Comparison of ENCODE assay signal across 9 mouse cellular contexts in the genomic region with DNA sequence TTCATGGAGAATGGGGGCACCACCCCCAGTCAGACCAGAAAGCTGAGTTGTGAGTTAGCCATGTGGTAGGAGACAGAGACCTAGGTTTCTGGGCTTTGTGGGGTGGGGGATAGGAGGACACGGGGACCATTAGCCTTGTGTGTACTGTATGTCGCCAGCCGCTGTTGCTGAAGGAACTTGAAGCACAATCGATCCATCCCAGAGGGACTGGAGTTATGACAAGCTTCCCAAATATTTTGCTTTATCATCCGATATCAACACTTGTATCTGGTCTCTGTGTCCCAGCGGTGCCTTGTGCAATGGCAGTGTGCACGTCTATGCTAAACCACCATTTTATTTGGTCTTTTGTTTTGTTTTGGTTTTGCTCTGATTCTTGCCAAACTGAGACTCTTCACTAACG. TPM values are rescaled to one million over a fixed set of nuclear protein-coding genes. Genes with fewer than 3 reads are reported as not detected.
DNase-seq lines count a peak whose midpoint lies in the region; ATAC-seq and TF ChIP-seq lines count a peak whose summit lies in the region.
"Had no signal": no experiment of that assay in that cellular context is flagged by ENCODE, and none has a peak within 500 bp of the region (broad histone marks: within the 10 kb centered on the region; RNA-seq: fewer than 3 reads in every experiment).

No protein-coding gene starts in this region.

- H3K9ac ChIP-seq in embryonic facial prominence, embryonic 11.5 days (replicated peaks; ENCODE audit: low read length), result no peak overlapping the region
- no peak overlapping the region for H3K9ac ChIP-seq in hindbrain, embryonic 15.5 days

- peaks cover 48% of the 10 kb centered on the region for H3K27me3 ChIP-seq in embryonic facial prominence, embryonic 11.5 days (ENCODE audit: control insufficient read depth, insufficient read depth, low read length)
- H3K27me3 ChIP-seq in hindbrain, embryonic 15.5 days, result peaks cover 56% of the 10 kb centered on the region
- H3K27me3 ChIP-seq: Patski had no signal

- H3K27ac ChIP-seq in embryonic facial prominence, embryonic 11.5 days (replicated peaks; ENCODE audit: low read depth, low read length), result no peak overlapping the region
- H3K27ac ChIP-seq in hindbrain, embryonic 15.5 days (replicated peaks), result no peak overlapping the region
- peak overlapping the region; percentile 58 for H3K27ac ChIP-seq in macrophage

- peaks cover 29% of the 10 kb centered on the region for H3K79me2 ChIP-seq in macrophage (ENCODE audit: inconsistent target)

- H3K4me1 ChIP-seq in lung, adult 2 months (ENCODE audit: control insufficient read depth, insufficient read depth, low read length), result no peaks in the 10 kb centered on the region
- peaks cover 7% of the 10 kb centered on the region for H3K4me1 ChIP-seq in embryonic facial prominence, embryonic 11.5 days (ENCODE audit: control insufficient read depth, insufficient read depth, low read length)
- H3K4me1 ChIP-seq in hindbrain, embryonic 15.5 days (replicated peaks), result peaks cover 38% of the 10 kb centered on the region

- H3K4me2 ChIP-seq in embryonic facial prominence, embryonic 11.5 days (ENCODE audit: low read depth, low read length), result no peak overlapping the region
- H3K4me2 ChIP-seq in hindbrain, embryonic 15.5 days, result peak overlapping the region; percentile 91

- H3K9me3 ChIP-seq in embryonic facial prominence, embryonic 11.5 days (replicated peaks; ENCODE audit: control insufficient read depth, low read length), result no peaks in the 10 kb centered on the region
- no peaks in the 10 kb centered on the region for H3K9me3 ChIP-seq in hindbrain, embryonic 15.5 days

- WGBS in lung, adult 2 months, result 45% methylated on average over 8 of the region's 8 CpGs
- WGBS in embryonic facial prominence, embryonic 11.5 days, result 26% methylated on average over 8 of the region's 8 CpGs
- 42% methylated on average over 8 of the region's 8 CpGs for WGBS in hindbrain, embryonic 15.5 days
- 23% methylated on average over 8 of the region's 8 CpGs for WGBS in macrophage (ENCODE audit: missing documents)

- no peaks in the 10 kb centered on the region for H3K36me3 ChIP-seq in embryonic facial prominence, embryonic 11.5 days (replicated peaks; ENCODE audit: control insufficient read depth, insufficient read depth, low read depth, low read length)
- no peaks in the 10 kb centered on the region for H3K36me3 ChIP-seq in hindbrain, embryonic 15.5 days
- no peaks in the 10 kb centered on the region for H3K36me3 ChIP-seq in macrophage (ENCODE audit: inconsistent target)

- ATAC-seq in embryonic facial prominence, embryonic 11.5 days (replicated peaks; ENCODE audit: insufficient number of reproducible peaks, low FRiP score, low TSS enrichment, low read depth), result no peak
- no peak for ATAC-seq in hindbrain, embryonic 15.5 days (ENCODE audit: low FRiP score, low read depth)
- ATAC-seq in erythroid progenitor cell, adult 5-6 weeks (replicated peaks; ENCODE audit: low FRiP score, poor library complexity, severe bottlenecking), result no peak
- ATAC-seq: Patski had no signal

- no peak for TF ChIP-seq CTCF in lung, adult 2 months (IDR thresholded peaks at IDR 0.05; ENCODE audit: insufficient read depth, low read length)

- TF ChIP-seq POLR2A in lung, adult 2 months (IDR thresholded peaks at IDR 0.05; ENCODE audit: borderline replicate concordance, extremely low read depth, low read depth, low read length), result peak; percentile 13; the same call in 1 of the 2 replicates

- no peak for DNase-seq in lung, adult 2 months
- no peak for DNase-seq in lung, postnatal 4 days
- no peak for DNase-seq in embryonic facial prominence, embryonic 11.5 days (ENCODE audit: low spot score)
- DNase-seq in right cerebral cortex, postnatal 14 days, result no peak
- DNase-seq in adrenal gland, postnatal 36 days, result no peak

- H3K4me3 ChIP-seq in lung, adult 2 months (replicated peaks; ENCODE audit: extremely low read depth, low read depth, low read length), result peak overlapping the region; percentile 91
- peak overlapping the region; percentile 50; the same call in 1 of the 2 replicates for H3K4me3 ChIP-seq in embryonic facial prominence, embryonic 11.5 days (ENCODE audit: low read depth, low read length)
- peak overlapping the region; percentile 48 for H3K4me3 ChIP-seq in hindbrain, embryonic 15.5 days
- H3K4me3 ChIP-seq in macrophage (ENCODE audit: inconsistent target), result peak overlapping the region; percentile 62

RNA-seq across cellular contexts. Expression of gene Cebpa, which starts 2.1 kb away (rescaled TPM):
- 148 and 282 TPM in 2 replicates for polyA plus RNA-seq in lung, adult 2 months (2012; rRNA removed)
- 0.79 and 0.90 TPM in 2 replicates for polyA plus RNA-seq in embryonic facial prominence, embryonic 11.5 days (2014; fragmentation: Nextera tagmentation; extraction: Ambion mirVana)
- 0.84 and 1.1 TPM in 2 replicates for polyA plus RNA-seq in hindbrain, embryonic 15.5 days (2015; fragmentation: Nextera tagmentation; extraction: Ambion mirVana)
- 10 to 100 TPM in 6 of 26 experiments, 1 to 10 TPM in 20; 1.4 to 55.1 (median 3.8) TPM for total RNA-seq in macrophage (2018; cell fraction: chromatin; rRNA removed)
- 100 to 1,000 TPM in 9 of 26 experiments, 10 to 100 TPM in 17; 13.7 to 217 (median 83.3) TPM for total RNA-seq in macrophage (2018; cell fraction: cytosol; rRNA removed)
- total RNA-seq in macrophage (2018; cell fraction: nucleus; rRNA removed), result 10 to 100 TPM in 24 of 26 experiments, 1 to 10 TPM in 2; 7.7 to 94.0 (median 33.4) TPM
- 58.4 to 104 TPM (median 95.9 TPM) in 3 replicates for polyA plus RNA-seq in macrophage (2018)
- 8.3 and 9.6 TPM in 2 replicates for total RNA-seq in erythroid progenitor cell, adult 5-6 weeks (2015; ENCODE audit: low replicate concordance)
- 0.30 and 1.3 TPM in 2 replicates for total RNA-seq in erythroid progenitor cell, adult 5-6 weeks (2017; ENCODE audit: low replicate concordance)
- 100 to 1,000 TPM; 124 to 150 TPM for total RNA-seq in adrenal gland, postnatal 36 days (2021)

Comparison
In these comparisons a context has a peak if more than half of its experiments do, and no peak if none do; other contexts are left out.
1. RNA of gene Cebpa, which starts 2.1 kb away (polyA plus RNA-seq): 148 to 282 TPM in lung, adult 2 months and 58.4 to 104 TPM in macrophage; 0.84 to 1.1 TPM in hindbrain, embryonic 15.5 days and 0.79 to 0.90 TPM in embryonic facial prominence, embryonic 11.5 days; every median in the first group is over 10 times any median in the second.
2. Peak in every context shown above with its lines, with median percentiles within 50 percentile points of each other: H3K4me3 ChIP-seq.